Mouse (Mus musculus) midbrain, embryonic 14.5 days (tissue): ENCODE results near the gene Wnt9a. TPM values are rescaled to one million over a fixed set of nuclear protein-coding genes. Genes with fewer than 3 reads are reported as not detected.

Experiments used
- microRNA-seq: library from miRNA; unstranded; fragments of <30 nt; microRNA quantifications from one replicate; pipeline ENCODE4, GENCODE M21; 2016
- polyA plus RNA-seq: library from polyadenylated mRNA; unstranded; fragments of >200 nt; fragmentation: Nextera tagmentation; extraction: Ambion mirVana; gene quantifications from 2 replicates; pipeline ENCODE4 v1.2.1, GENCODE M21; 2014

The Wnt9a gene
- polyA plus RNA-seq, 1 experiment from 2014 or later, result 1.6 TPM

Small RNA genes lying within 50 kb of the gene (microRNA-seq; reads per million reads assigned to microRNA genes)
- not detected for gene Gm24756

Other genes starting within 250 kb of the Wnt9a start
- 0.37 and 0.43 TPM in 2 replicates for gene Obscn, start 170.5 kb upstream of the Wnt9a start, polyA plus RNA-seq
- 3.1 and 6.3 TPM in 2 replicates for gene Iba57, start 143.2 kb upstream of the Wnt9a start, polyA plus RNA-seq
- 0.18 TPM in 1 of 2 replicates, not detected in the other for gene Gjc2, start 123.7 kb upstream of the Wnt9a start, polyA plus RNA-seq
- gene Guk1, start 114.7 kb upstream of the Wnt9a start, polyA plus RNA-seq, result 205 and 261 TPM in 2 replicates
- gene Mrpl55, start 104.4 kb upstream of the Wnt9a start, polyA plus RNA-seq, result 87.7 and 108 TPM in 2 replicates
- gene 2310033P09Rik, start 98.6 kb upstream of the Wnt9a start, polyA plus RNA-seq, result 23.7 and 26.7 TPM in 2 replicates
- gene Arf1, start 78.7 kb upstream of the Wnt9a start, polyA plus RNA-seq, result 594 and 613 TPM in 2 replicates
- 0.43 and 0.46 TPM in 2 replicates for gene Wnt3a, start 16.2 kb upstream of the Wnt9a start, polyA plus RNA-seq
- gene Prss38, start 68.7 kb downstream of the Wnt9a start, polyA plus RNA-seq, result 0.17 TPM in 1 of 2 replicates, not detected in the other
- 15.4 and 16.6 TPM in 2 replicates for gene Jmjd4, start 143.1 kb downstream of the Wnt9a start, polyA plus RNA-seq
- gene Snap47, start 144.3 kb downstream of the Wnt9a start, polyA plus RNA-seq, result 525 and 579 TPM in 2 replicates
- gene Zfp867, start 165.5 kb downstream of the Wnt9a start, polyA plus RNA-seq, result 16.8 and 18.3 TPM in 2 replicates
- 15.5 and 16.1 TPM in 2 replicates for gene Zkscan17, start 219.8 kb downstream of the Wnt9a start, polyA plus RNA-seq
- 0.35 TPM in 1 of 2 replicates, not detected in the other for gene Nlrp3, start 234.6 kb downstream of the Wnt9a start, polyA plus RNA-seq